Mouse (Mus musculus): ENCODE data around the gene Itgb6. TPM values are rescaled to one million over a fixed set of nuclear protein-coding genes. Genes with fewer than 3 reads are reported as not detected.

The Itgb6 gene
- polyA plus RNA-seq, 1 experiment from 2014 or later, result 0.06 TPM

- Histone ChIP-seq H3K27ac (ENCODE audit: low read depth) (no peak overlapping the region), H3K9me3 (ENCODE audit: low read length) (no peaks in the 10 kb centered on the region), H3K4me3 (ENCODE audit: low read depth, low read length) (no peak overlapping the region), H3K4me2 (ENCODE audit: low read depth, low read length) (no peak overlapping the region), H3K27me3 (ENCODE audit: insufficient read depth, low read length) (no peaks in the 10 kb centered on the region), H3K4me1 (ENCODE audit: insufficient read depth) (no peaks in the 10 kb centered on the region), H3K9ac (replicated peaks) (no peak overlapping the region), H3K36me3 (replicated peaks; ENCODE audit: insufficient read depth, low read length) (no peaks in the 10 kb centered on the region)
- DNase-seq, result no peak
- no peak for ATAC-seq
- 65% methylated on average over 3 of the region's 3 CpGs for WGBS (ENCODE audit: insufficient replicate concordance)
- no peak for TF ChIP-seq CTCF (IDR thresholded peaks at IDR 0.05; ENCODE audit: low read depth)
- no peak for TF ChIP-seq EP300 (IDR thresholded peaks at IDR 0.05; ENCODE audit: low read depth)
Observed at GRCm38 (mm10) chr2:60699591-60699990, 22.9 kb downstream of the Itgb6 start.

- 33% methylated on average over 1 of the region's 1 CpGs for WGBS (ENCODE audit: insufficient replicate concordance)
- no peak for DNase-seq
Observed at GRCm38 (mm10) chr2:60698155-60698554, 24.3 kb downstream of the Itgb6 start.

GRCm38 (mm10) chr2:60697530-60697929, 24.9 kb downstream of the Itgb6 start:
- H3K4me1 ChIP-seq (ENCODE audit: insufficient read depth), result no peaks in the 10 kb centered on the region
- H3K36me3 ChIP-seq (replicated peaks; ENCODE audit: insufficient read depth, low read length), result no peaks in the 10 kb centered on the region
- no peaks in the 10 kb centered on the region for H3K9me3 ChIP-seq (ENCODE audit: low read length)
- H3K9ac ChIP-seq (replicated peaks), result no peak overlapping the region
- TF ChIP-seq EP300 (IDR thresholded peaks at IDR 0.05; ENCODE audit: low read depth) (no peak), CTCF (IDR thresholded peaks at IDR 0.05; ENCODE audit: low read depth) (no peak)
- no peak overlapping the region for H3K27ac ChIP-seq (ENCODE audit: low read depth)
- DNase-seq (no peak), ATAC-seq (no peak)
- H3K4me2 ChIP-seq (ENCODE audit: low read depth, low read length), result no peak overlapping the region
- WGBS (ENCODE audit: insufficient replicate concordance), result 76% methylated on average over 7 of the region's 7 CpGs
- H3K4me3 ChIP-seq (ENCODE audit: low read depth, low read length), result no peak overlapping the region
- H3K27me3 ChIP-seq (ENCODE audit: insufficient read depth, low read length), result no peaks in the 10 kb centered on the region

More at GRCm38 (mm10) chr2:60698155-60698554, 24.3 kb downstream of the Itgb6 start:
- Histone ChIP-seq H3K4me2 (ENCODE audit: low read depth, low read length) (no peak overlapping the region), H3K27me3 (ENCODE audit: insufficient read depth, low read length) (no peaks in the 10 kb centered on the region), H3K36me3 (replicated peaks; ENCODE audit: insufficient read depth, low read length) (no peaks in the 10 kb centered on the region), H3K27ac (ENCODE audit: low read depth) (no peak overlapping the region), H3K4me3 (ENCODE audit: low read depth, low read length) (no peak overlapping the region), H3K9ac (replicated peaks) (no peak overlapping the region), H3K4me1 (ENCODE audit: insufficient read depth) (no peaks in the 10 kb centered on the region), H3K9me3 (ENCODE audit: low read length) (no peaks in the 10 kb centered on the region)
- TF ChIP-seq CTCF (IDR thresholded peaks at IDR 0.05; ENCODE audit: low read depth) (no peak), EP300 (IDR thresholded peaks at IDR 0.05; ENCODE audit: low read depth) (no peak)
- no peak for ATAC-seq

- Histone ChIP-seq H3K27me3 (ENCODE audit: insufficient read depth, low read length) (no peaks in the 10 kb centered on the region), H3K9me3 (ENCODE audit: low read length) (no peaks in the 10 kb centered on the region)
- 82% methylated on average over 6 of the region's 6 CpGs for WGBS (ENCODE audit: insufficient replicate concordance)
Observed at GRCm38 (mm10) chr2:60696559-60696958, 25.9 kb downstream of the Itgb6 start.

GRCm38 (mm10) chr2:60695706-60696105, 26.7 kb downstream of the Itgb6 start:
- DNase-seq (no peak), ATAC-seq (no peak)
- no peak overlapping the region for H3K4me2 ChIP-seq (ENCODE audit: low read depth, low read length)
- no peaks in the 10 kb centered on the region for H3K36me3 ChIP-seq (replicated peaks; ENCODE audit: insufficient read depth, low read length)
- no peak overlapping the region for H3K27ac ChIP-seq (ENCODE audit: low read depth)
- H3K9me3 ChIP-seq (ENCODE audit: low read length), result no peaks in the 10 kb centered on the region
- H3K4me1 ChIP-seq (ENCODE audit: insufficient read depth), result no peaks in the 10 kb centered on the region
- TF ChIP-seq EP300 (IDR thresholded peaks at IDR 0.05; ENCODE audit: low read depth) (no peak), CTCF (IDR thresholded peaks at IDR 0.05; ENCODE audit: low read depth) (no peak)
- H3K4me3 ChIP-seq (ENCODE audit: low read depth, low read length), result no peak overlapping the region
- H3K9ac ChIP-seq (replicated peaks), result no peak overlapping the region
- WGBS (ENCODE audit: insufficient replicate concordance), result 72% methylated on average over 8 of the region's 8 CpGs
- no peaks in the 10 kb centered on the region for H3K27me3 ChIP-seq (ENCODE audit: insufficient read depth, low read length)

More at GRCm38 (mm10) chr2:60696559-60696958, 25.9 kb downstream of the Itgb6 start:
- no peaks in the 10 kb centered on the region for H3K4me1 ChIP-seq (ENCODE audit: insufficient read depth)
- no peaks in the 10 kb centered on the region for H3K36me3 ChIP-seq (replicated peaks; ENCODE audit: insufficient read depth, low read length)
- ATAC-seq, result no peak
- no peak overlapping the region for H3K4me2 ChIP-seq (ENCODE audit: low read depth, low read length)
- H3K4me3 ChIP-seq (ENCODE audit: low read depth, low read length), result no peak overlapping the region
- TF ChIP-seq EP300 (IDR thresholded peaks at IDR 0.05; ENCODE audit: low read depth), result no peak
- TF ChIP-seq CTCF (IDR thresholded peaks at IDR 0.05; ENCODE audit: low read depth), result no peak
- H3K27ac ChIP-seq (ENCODE audit: low read depth), result no peak overlapping the region
- no peak for DNase-seq
- no peak overlapping the region for H3K9ac ChIP-seq (replicated peaks)

GRCm38 (mm10) chr2:60694563-60694962, 27.9 kb downstream of the Itgb6 start:
- Histone ChIP-seq H3K4me2 (ENCODE audit: low read depth, low read length) (no peak overlapping the region), H3K36me3 (replicated peaks; ENCODE audit: insufficient read depth, low read length) (no peaks in the 10 kb centered on the region), H3K9ac (replicated peaks) (no peak overlapping the region), H3K27me3 (ENCODE audit: insufficient read depth, low read length) (no peaks in the 10 kb centered on the region), H3K9me3 (ENCODE audit: low read length) (no peaks in the 10 kb centered on the region), H3K4me3 (ENCODE audit: low read depth, low read length) (no peak overlapping the region), H3K27ac (ENCODE audit: low read depth) (no peak overlapping the region), H3K4me1 (ENCODE audit: insufficient read depth) (no peaks in the 10 kb centered on the region)
- no peak for ATAC-seq
- TF ChIP-seq EP300 (IDR thresholded peaks at IDR 0.05; ENCODE audit: low read depth) (no peak), CTCF (IDR thresholded peaks at IDR 0.05; ENCODE audit: low read depth) (no peak)
- DNase-seq, result no peak
- 81% methylated on average over 8 of the region's 8 CpGs for WGBS (ENCODE audit: insufficient replicate concordance)

- no peak overlapping the region for H3K9ac ChIP-seq (replicated peaks)
- no peak overlapping the region for H3K4me3 ChIP-seq (ENCODE audit: low read depth, low read length)
- no peaks in the 10 kb centered on the region for H3K36me3 ChIP-seq (replicated peaks; ENCODE audit: insufficient read depth, low read length)
- no peak overlapping the region for H3K27ac ChIP-seq (ENCODE audit: low read depth)
- H3K9me3 ChIP-seq (ENCODE audit: low read length), result no peaks in the 10 kb centered on the region
- H3K4me2 ChIP-seq (ENCODE audit: low read depth, low read length), result no peak overlapping the region
- TF ChIP-seq CTCF (IDR thresholded peaks at IDR 0.05; ENCODE audit: low read depth) (no peak), EP300 (IDR thresholded peaks at IDR 0.05; ENCODE audit: low read depth) (no peak)
- 60% methylated on average over 5 of the region's 5 CpGs for WGBS (ENCODE audit: insufficient replicate concordance)
- no peak for DNase-seq
- H3K4me1 ChIP-seq (ENCODE audit: insufficient read depth), result no peaks in the 10 kb centered on the region
- H3K27me3 ChIP-seq (ENCODE audit: insufficient read depth, low read length), result no peaks in the 10 kb centered on the region
- no peak for ATAC-seq
Observed at GRCm38 (mm10) chr2:60692239-60692638, 30.2 kb downstream of the Itgb6 start.

Data from liver, postnatal 0 days (tissue).